Mouse (Mus musculus) CD8-positive naive resting alpha-beta T cell, adult 57 days (primary cell): Measurements from ENCODE around the gene Olfr1389. TPM values are rescaled to one million over a fixed set of nuclear protein-coding genes. Genes with fewer than 3 reads are reported as not detected.

Source experiments
- total RNA-seq: library from RNA; stranded (reverse); gene quantifications from one replicate; pipeline ENCODE4 v1.2.4, GENCODE M21; 2023

Olfr1389 gene
- total RNA-seq, result not detected

DNA sequence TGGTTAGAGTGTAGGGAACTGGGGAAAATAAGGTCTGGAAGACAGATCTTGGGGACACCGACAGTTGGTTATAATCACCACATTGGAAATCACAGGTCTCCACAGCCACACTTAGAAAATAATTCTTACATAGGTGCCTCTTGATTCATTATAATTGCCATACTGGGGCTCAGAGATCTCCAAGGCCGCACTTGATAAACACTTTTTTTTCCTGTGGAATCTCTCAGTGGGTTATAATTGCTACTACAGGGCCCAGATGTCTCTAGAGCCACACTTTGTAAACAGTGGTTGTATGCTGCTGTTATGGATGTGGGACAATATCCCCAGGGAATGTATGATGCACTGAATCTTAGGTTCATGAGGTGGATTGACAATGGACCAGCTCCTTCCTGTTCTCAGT, at the start of gene Olfr1389:
Gene Olfr1389 (plus strand): TSS at position 301 of the 400 bp plus-strand sequence.

DNA sequence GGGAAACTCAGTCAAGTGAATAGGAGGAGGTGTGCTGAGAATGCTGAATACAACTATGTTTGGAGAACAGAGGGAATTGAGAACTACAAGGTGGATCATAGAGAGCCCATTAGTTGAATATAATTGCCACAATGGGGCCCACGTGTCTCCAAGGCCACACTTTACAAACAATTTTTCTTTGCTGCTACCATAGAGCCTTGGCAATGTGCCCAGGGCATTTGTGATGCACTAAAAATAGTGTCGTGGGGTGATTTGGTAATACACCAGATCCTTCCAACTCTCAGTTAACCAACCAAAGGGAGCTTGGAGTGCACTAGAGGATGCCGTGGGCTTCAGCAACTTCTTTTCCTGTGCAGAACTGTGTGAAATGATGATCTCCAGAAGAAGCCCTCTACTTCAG, 13.5 kb downstream of the Olfr1389 start, which contains the start of gene Olfr1388:
Gene Olfr1388 (plus strand): TSS at position 214 of the 400 bp plus-strand sequence.

DNA sequence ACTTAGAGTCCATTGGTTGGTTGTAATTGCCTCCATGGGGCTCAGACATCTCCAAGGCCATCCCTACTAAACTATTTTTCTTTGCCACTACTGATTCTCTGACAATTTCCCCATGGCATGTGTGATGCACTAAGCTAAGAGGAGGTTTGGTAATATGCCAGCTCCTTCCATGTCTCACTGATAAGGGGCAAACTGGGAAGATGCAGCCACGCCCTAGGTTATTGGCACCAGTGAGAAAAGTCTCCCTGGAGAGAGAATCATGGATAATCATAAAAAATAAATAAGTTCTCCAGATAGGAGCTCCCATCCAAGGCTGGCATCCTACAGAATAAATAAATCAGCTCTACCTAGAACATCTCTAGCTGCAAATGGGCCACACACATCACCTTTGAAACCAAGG, 32.2 kb downstream of the Olfr1389 start, which contains the start of gene Olfr1387:
Gene Olfr1387 (plus strand): TSS at position 301 of the 400 bp plus-strand sequence.

DNA sequence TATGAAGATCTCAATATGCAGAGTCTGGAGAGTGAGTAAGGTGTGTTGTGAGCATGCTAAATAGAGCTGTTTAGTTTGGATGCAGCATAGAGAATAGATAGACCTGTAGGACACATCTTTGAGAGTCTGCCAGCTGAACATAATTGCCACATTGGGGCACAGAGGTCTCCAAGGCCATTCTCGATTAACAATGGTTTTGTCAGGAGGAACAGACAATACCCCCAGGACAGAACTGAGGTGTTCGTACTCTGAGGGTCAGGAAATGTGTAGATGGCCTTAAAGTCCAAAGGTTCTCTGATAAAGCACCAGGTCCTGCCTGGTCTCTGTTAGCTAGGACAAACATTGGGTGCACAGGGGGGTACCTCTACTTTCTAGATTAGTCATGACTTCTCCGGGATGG, 41.9 kb downstream of the Olfr1389 start, which contains the start of gene Olfr1386:
Gene Olfr1386 (plus strand): TSS at position 301 of the 400 bp plus-strand sequence.

Other genes with a start within 250 kb of the Olfr1389 start
- gene Btnl9, start 235.9 kb upstream of the Olfr1389 start, total RNA-seq, result not detected
- 85.6 TPM for gene Zfp62, start 219.8 kb upstream of the Olfr1389 start, total RNA-seq
- 45.5 TPM for gene Mgat1, start 178.9 kb upstream of the Olfr1389 start, total RNA-seq
- not detected for gene Olfr1393, start 144.8 kb upstream of the Olfr1389 start, total RNA-seq
- gene Olfr1392, start 137.8 kb upstream of the Olfr1389 start, total RNA-seq, result not detected
- not detected for gene Olfr10, start 118.3 kb upstream of the Olfr1389 start, total RNA-seq
- gene Olfr1391, start 100.3 kb upstream of the Olfr1389 start, total RNA-seq, result not detected
- not detected for gene Olfr1390, start 87.9 kb upstream of the Olfr1389 start, total RNA-seq
- gene Olfr1388, start 13.6 kb downstream of the Olfr1389 start, total RNA-seq, result not detected
- gene Olfr1387, start 32.3 kb downstream of the Olfr1389 start, total RNA-seq, result not detected
- not detected for gene Olfr1386, start 42.0 kb downstream of the Olfr1389 start, total RNA-seq
- not detected for gene Olfr1385, start 66.0 kb downstream of the Olfr1389 start, total RNA-seq
- gene Olfr1384, start 83.7 kb downstream of the Olfr1389 start, total RNA-seq, result not detected
- gene Olfr1383, start 96.6 kb downstream of the Olfr1389 start, total RNA-seq, result not detected
- gene Olfr1382, start 105.2 kb downstream of the Olfr1389 start, total RNA-seq, result not detected
- gene Olfr1381, start 120.4 kb downstream of the Olfr1389 start, total RNA-seq, result not detected
- gene Olfr1380, start 133.8 kb downstream of the Olfr1389 start, total RNA-seq, result not detected
- not detected for gene Flt4, start 186.2 kb downstream of the Olfr1389 start, total RNA-seq
- gene Scgb3a1, start 240.5 kb downstream of the Olfr1389 start, total RNA-seq, result not detected